Mouse (Mus musculus): ENCODE data around the gene Slc48a1. TPM values are rescaled to one million over a fixed set of nuclear protein-coding genes. Genes with fewer than 3 reads are reported as not detected.

Gene Slc48a1
- polyA plus RNA-seq, 1 experiment from 2014 or later = 45.1 TPM

- H3K9ac ChIP-seq (ENCODE audit: low read depth, low read length) = peak overlapping the region; percentile 97
- peaks cover 42% of the 10 kb centered on the region for H3K4me1 ChIP-seq (ENCODE audit: control insufficient read depth, insufficient read depth, low read length)
- H3K27ac ChIP-seq (ENCODE audit: low read depth, low read length) = peak overlapping the region; percentile 96
- H3K36me3 ChIP-seq (ENCODE audit: control insufficient read depth, insufficient read depth, low read length) = no peaks in the 10 kb centered on the region
- H3K4me3 ChIP-seq (ENCODE audit: low read depth, low read length) = peak overlapping the region; percentile 90
- H3K9me3 ChIP-seq (replicated peaks; ENCODE audit: control insufficient read depth, low read length) = no peaks in the 10 kb centered on the region
- no peaks in the 10 kb centered on the region for H3K27me3 ChIP-seq (ENCODE audit: control insufficient read depth, insufficient read depth, low read length)
- no peak for ATAC-seq (replicated peaks; ENCODE audit: insufficient number of reproducible peaks, low FRiP score, low TSS enrichment)
- H3K4me2 ChIP-seq = peak overlapping the region; percentile 83
- WGBS (ENCODE audit: insufficient replicate concordance) = 20% methylated on average over 12 of the region's 12 CpGs
Observed at GRCm38 (mm10) chr15:97830253-97830787, 52.0 kb downstream of the Slc48a1 start.

GRCm38 (mm10) chr15:97830788-97831241, 52.5 kb downstream of the Slc48a1 start:
- peak overlapping the region; percentile 97 for H3K9ac ChIP-seq (ENCODE audit: low read depth, low read length)
- ATAC-seq (replicated peaks; ENCODE audit: insufficient number of reproducible peaks, low FRiP score, low TSS enrichment) = peak; percentile 10; the same call in 1 of the 2 replicates
- 0% methylated on average over 30 of the region's 39 CpGs for WGBS (ENCODE audit: insufficient replicate concordance)
- peak overlapping the region; percentile 90 for H3K4me3 ChIP-seq (ENCODE audit: low read depth, low read length)
- peaks cover 37% of the 10 kb centered on the region for H3K4me1 ChIP-seq (ENCODE audit: control insufficient read depth, insufficient read depth, low read length)
- H3K9me3 ChIP-seq (replicated peaks; ENCODE audit: control insufficient read depth, low read length) = no peaks in the 10 kb centered on the region
- peak overlapping the region; percentile 96 for H3K27ac ChIP-seq (ENCODE audit: low read depth, low read length)
- H3K4me2 ChIP-seq = peak overlapping the region; percentile 83
- no peaks in the 10 kb centered on the region for H3K27me3 ChIP-seq (ENCODE audit: control insufficient read depth, insufficient read depth, low read length)
- H3K36me3 ChIP-seq (ENCODE audit: control insufficient read depth, insufficient read depth, low read length) = no peaks in the 10 kb centered on the region

GRCm38 (mm10) chr15:97831242-97831986, 53.1 kb downstream of the Slc48a1 start:
- Histone ChIP-seq H3K27ac (ENCODE audit: low read depth, low read length) (peak overlapping the region; percentile 96), H3K4me3 (ENCODE audit: low read depth, low read length) (peak overlapping the region; percentile 90), H3K9me3 (replicated peaks; ENCODE audit: control insufficient read depth, low read length) (no peaks in the 10 kb centered on the region), H3K9ac (ENCODE audit: low read depth, low read length) (peak overlapping the region; percentile 97), H3K4me1 (ENCODE audit: control insufficient read depth, insufficient read depth, low read length) (peaks cover 34% of the 10 kb centered on the region), H3K36me3 (ENCODE audit: control insufficient read depth, insufficient read depth, low read length) (no peaks in the 10 kb centered on the region), H3K4me2 (peak overlapping the region; percentile 83), H3K27me3 (ENCODE audit: control insufficient read depth, insufficient read depth, low read length) (no peaks in the 10 kb centered on the region)
- under 1% methylated on average over 75 of the region's 84 CpGs for WGBS (ENCODE audit: insufficient replicate concordance)
- ATAC-seq (replicated peaks; ENCODE audit: insufficient number of reproducible peaks, low FRiP score, low TSS enrichment) = peak; percentile 81

DNA sequence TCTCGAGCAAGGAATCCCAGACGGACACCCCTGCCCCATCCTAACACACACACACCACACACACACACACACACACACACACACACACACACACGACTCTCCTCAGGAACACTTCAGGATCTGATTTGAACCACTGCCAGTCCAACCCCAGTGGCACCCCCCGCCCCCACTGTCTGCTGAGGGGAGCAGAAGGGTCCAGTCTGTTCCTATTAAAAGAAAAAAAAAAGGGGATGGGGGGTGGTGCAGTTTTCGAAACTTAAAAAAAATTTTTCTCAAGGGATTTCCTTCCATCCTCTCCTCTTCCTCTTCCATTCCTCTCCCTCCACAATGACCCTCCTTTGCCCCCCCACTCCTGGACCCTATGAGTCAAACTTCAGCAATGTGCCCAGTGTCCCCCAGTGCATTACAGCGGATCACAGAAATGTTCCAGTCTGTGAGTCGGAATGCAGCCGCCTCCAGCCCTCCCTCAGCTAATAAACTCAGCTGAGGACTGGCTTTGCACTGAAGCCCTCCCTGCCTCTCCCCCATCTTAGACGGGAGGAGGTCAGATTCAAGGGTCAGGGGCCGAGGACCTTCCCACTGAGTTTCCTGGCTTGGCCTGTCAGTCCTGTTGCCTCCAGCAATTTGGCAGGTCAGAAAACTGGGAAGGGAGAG, 53.8 kb downstream of the Slc48a1 start:
- no peaks in the 10 kb centered on the region for H3K27me3 ChIP-seq (ENCODE audit: control insufficient read depth, insufficient read depth, low read length)
- H3K4me1 ChIP-seq (ENCODE audit: control insufficient read depth, insufficient read depth, low read length) = peaks cover 31% of the 10 kb centered on the region
- H3K4me3 ChIP-seq (ENCODE audit: low read depth, low read length) = peak overlapping the region; percentile 90
- no peaks in the 10 kb centered on the region for H3K9me3 ChIP-seq (replicated peaks; ENCODE audit: control insufficient read depth, low read length)
- H3K9ac ChIP-seq (ENCODE audit: low read depth, low read length) = peak overlapping the region; percentile 97
- peak overlapping the region; percentile 96 for H3K27ac ChIP-seq (ENCODE audit: low read depth, low read length)
- 3% methylated on average over 10 of the region's 10 CpGs for WGBS (ENCODE audit: insufficient replicate concordance)
- no peaks in the 10 kb centered on the region for H3K36me3 ChIP-seq (ENCODE audit: control insufficient read depth, insufficient read depth, low read length)
- no peak for ATAC-seq (replicated peaks; ENCODE audit: insufficient number of reproducible peaks, low FRiP score, low TSS enrichment)
- peak overlapping the region; percentile 83 for H3K4me2 ChIP-seq

DNA sequence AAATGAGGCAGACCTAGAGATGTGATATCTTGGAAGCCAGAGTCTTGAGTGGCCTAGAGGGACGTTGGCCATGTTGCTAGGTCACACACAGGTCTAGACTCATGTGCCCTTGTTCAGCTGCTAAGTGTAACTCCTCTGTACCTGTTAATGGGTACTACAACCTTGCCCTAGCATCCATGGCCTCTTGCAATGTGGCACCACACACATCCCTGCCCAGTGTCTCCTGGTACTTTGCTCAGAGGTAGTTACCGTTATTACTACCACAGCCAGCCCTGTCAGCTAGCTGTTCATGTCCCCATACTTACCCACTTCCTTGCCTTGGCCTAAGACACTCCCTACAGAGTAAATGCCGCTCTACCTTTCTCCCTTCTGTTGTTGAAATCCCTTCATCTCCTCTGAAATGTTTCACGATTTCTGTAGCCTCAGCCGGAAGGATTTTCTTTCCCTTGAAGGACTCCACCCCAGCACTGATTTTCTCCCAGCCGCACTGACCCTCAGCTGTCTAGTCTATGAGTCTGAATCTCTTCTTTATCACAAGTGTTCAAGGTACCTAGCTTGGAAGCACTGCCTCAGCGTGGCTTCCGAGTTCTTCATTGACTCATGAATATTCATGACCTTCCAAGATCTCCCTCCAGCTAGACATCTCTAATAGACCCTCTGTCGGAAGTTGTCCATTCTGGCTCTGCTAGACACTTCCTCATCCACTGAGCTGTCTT, 54.6 kb downstream of the Slc48a1 start:
- no peaks in the 10 kb centered on the region for H3K9me3 ChIP-seq (replicated peaks; ENCODE audit: control insufficient read depth, low read length)
- H3K36me3 ChIP-seq (ENCODE audit: control insufficient read depth, insufficient read depth, low read length) = no peaks in the 10 kb centered on the region
- no peak for ATAC-seq (replicated peaks; ENCODE audit: insufficient number of reproducible peaks, low FRiP score, low TSS enrichment)
- WGBS (ENCODE audit: insufficient replicate concordance) = 51% methylated on average over 9 of the region's 9 CpGs
- peaks cover 39% of the 10 kb centered on the region for H3K4me1 ChIP-seq (ENCODE audit: control insufficient read depth, insufficient read depth, low read length)
- no peaks in the 10 kb centered on the region for H3K27me3 ChIP-seq (ENCODE audit: control insufficient read depth, insufficient read depth, low read length)
- H3K4me3 ChIP-seq (ENCODE audit: low read depth, low read length) = no peak overlapping the region
- H3K27ac ChIP-seq (ENCODE audit: low read depth, low read length) = peak overlapping the region; percentile 96
- H3K9ac ChIP-seq (ENCODE audit: low read depth, low read length) = 0 out of 2 replicates have a peak overlapping the region, but pooled peaks have one; percentile 40
- peak overlapping the region; percentile 83; the same call in 1 of the 2 replicates for H3K4me2 ChIP-seq

DNA sequence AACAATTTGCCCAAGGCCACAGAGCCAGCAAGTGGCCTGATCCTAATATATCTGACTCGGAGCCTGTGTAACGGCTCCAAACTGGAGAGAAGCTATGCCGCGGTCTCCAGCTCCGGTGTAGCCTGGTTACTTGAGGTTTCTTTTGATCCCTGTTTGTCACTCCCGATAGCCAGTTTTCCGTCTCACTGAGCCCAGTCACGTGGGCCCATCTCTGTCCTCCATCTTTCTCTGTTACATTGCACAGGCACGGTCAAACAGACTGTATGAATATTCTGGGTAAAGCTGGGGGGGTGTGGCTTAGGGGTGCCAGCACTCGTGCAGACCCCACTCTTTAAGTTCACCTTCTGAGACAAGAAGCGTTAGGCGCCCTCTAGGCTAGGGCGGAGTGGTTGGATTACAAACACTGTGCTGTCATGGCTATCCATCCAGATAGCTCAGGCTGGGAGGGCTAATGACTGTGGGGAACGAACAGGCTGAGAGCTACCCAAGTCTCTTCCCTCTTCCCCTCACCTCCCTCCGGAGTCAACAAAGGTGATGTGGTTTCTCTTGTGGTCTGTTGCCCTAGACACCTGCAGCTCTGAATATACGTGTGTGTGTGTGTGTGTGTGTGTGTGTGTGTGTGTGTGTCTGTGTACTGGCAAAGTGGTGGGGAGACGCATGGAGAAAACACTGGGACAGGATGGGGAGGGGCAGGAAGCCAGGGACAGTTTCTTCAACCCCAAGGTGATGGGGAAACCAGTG, 58.0 kb downstream of the Slc48a1 start:
- Histone ChIP-seq H3K4me2 (peak overlapping the region; percentile 16; the same call in 1 of the 2 replicates), H3K4me3 (ENCODE audit: low read depth, low read length) (no peak overlapping the region), H3K9me3 (replicated peaks; ENCODE audit: control insufficient read depth, low read length) (no peaks in the 10 kb centered on the region), H3K36me3 (ENCODE audit: control insufficient read depth, insufficient read depth, low read length) (no peaks in the 10 kb centered on the region), H3K27me3 (ENCODE audit: control insufficient read depth, insufficient read depth, low read length) (no peaks in the 10 kb centered on the region), H3K9ac (ENCODE audit: low read depth, low read length) (0 out of 2 replicates have a peak overlapping the region, but pooled peaks have one; percentile 22), H3K27ac (ENCODE audit: low read depth, low read length) (no peak overlapping the region), H3K4me1 (ENCODE audit: control insufficient read depth, insufficient read depth, low read length) (peaks cover 24% of the 10 kb centered on the region)
- no peak for ATAC-seq (replicated peaks; ENCODE audit: insufficient number of reproducible peaks, low FRiP score, low TSS enrichment)
- 38% methylated on average over 17 of the region's 17 CpGs for WGBS (ENCODE audit: insufficient replicate concordance)

GRCm38 (mm10) chr15:97836894-97837247, 58.6 kb downstream of the Slc48a1 start:
- Histone ChIP-seq H3K4me1 (ENCODE audit: control insufficient read depth, insufficient read depth, low read length) (peaks cover 24% of the 10 kb centered on the region), H3K9ac (ENCODE audit: low read depth, low read length) (no peak overlapping the region), H3K36me3 (ENCODE audit: control insufficient read depth, insufficient read depth, low read length) (no peaks in the 10 kb centered on the region), H3K27me3 (ENCODE audit: control insufficient read depth, insufficient read depth, low read length) (no peaks in the 10 kb centered on the region), H3K4me3 (ENCODE audit: low read depth, low read length) (no peak overlapping the region), H3K4me2 (no peak overlapping the region), H3K27ac (ENCODE audit: low read depth, low read length) (peak overlapping the region; percentile 54), H3K9me3 (replicated peaks; ENCODE audit: control insufficient read depth, low read length) (no peaks in the 10 kb centered on the region)
- no peak for ATAC-seq (replicated peaks; ENCODE audit: insufficient number of reproducible peaks, low FRiP score, low TSS enrichment)
- WGBS (ENCODE audit: insufficient replicate concordance) = 57% methylated on average over 8 of the region's 8 CpGs

Measured in heart, embryonic 11.5 days (tissue).